Mouse (Mus musculus) right cerebral cortex, postnatal 4 days (tissue): ENCODE measurements around the gene Nectin2.
"Not testable (repeated sequence)": the region's sequence is repeated elsewhere in the genome, so short reads cannot be mapped to it uniquely, and the experiment has no call there.

ENCODE experiments used
- DNase-seq: peaks from one replicate; pipeline ENCODE4 v3.0.0-alpha.2; 2022

The Nectin2 gene

DNA sequence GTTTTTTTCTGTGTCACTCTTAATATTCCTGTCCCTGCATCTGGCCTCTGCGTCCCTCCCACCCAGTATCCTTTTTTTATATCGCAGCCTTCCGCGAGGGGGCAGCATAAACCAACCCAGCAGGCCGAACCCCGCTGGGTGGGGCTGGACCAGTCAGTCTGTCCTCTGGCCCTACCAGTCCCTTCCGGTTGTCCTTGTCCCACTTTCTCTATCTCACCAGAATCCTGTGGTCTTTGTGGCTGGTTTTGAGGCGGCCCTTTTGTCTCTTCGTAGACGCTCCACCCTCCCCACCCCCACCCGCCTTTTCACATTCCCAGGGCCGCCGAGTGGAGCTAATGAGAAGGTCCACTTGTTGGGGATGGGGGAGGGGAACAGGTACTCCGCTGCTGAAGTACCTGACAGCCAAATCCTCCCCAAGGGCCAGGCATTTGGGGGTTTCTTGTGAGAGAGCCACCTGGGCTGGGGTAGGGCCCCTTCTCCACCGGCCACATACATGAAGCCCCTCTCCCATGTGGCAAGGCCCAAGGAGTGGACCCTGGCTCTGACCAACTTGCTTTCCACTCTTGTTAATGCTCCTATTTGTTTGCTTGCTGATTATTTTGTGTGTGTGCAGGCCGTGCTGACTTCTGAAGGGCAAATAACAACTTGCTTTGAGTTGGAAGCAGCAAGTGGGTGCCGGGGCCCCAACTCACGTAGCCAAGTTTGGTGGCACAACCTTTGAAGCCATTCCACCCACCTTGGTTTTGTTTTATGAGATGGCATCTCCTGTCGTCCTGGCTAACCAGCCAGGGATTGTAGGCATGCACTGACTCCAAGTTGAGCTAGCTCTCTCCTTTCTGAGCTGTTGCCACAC, at the start of gene Nectin2:
Gene Nectin2, minus strand, starts transcription at position 267 of the 853 bp plus-strand sequence.
- peak; percentile 85 for DNase-seq

DNA sequence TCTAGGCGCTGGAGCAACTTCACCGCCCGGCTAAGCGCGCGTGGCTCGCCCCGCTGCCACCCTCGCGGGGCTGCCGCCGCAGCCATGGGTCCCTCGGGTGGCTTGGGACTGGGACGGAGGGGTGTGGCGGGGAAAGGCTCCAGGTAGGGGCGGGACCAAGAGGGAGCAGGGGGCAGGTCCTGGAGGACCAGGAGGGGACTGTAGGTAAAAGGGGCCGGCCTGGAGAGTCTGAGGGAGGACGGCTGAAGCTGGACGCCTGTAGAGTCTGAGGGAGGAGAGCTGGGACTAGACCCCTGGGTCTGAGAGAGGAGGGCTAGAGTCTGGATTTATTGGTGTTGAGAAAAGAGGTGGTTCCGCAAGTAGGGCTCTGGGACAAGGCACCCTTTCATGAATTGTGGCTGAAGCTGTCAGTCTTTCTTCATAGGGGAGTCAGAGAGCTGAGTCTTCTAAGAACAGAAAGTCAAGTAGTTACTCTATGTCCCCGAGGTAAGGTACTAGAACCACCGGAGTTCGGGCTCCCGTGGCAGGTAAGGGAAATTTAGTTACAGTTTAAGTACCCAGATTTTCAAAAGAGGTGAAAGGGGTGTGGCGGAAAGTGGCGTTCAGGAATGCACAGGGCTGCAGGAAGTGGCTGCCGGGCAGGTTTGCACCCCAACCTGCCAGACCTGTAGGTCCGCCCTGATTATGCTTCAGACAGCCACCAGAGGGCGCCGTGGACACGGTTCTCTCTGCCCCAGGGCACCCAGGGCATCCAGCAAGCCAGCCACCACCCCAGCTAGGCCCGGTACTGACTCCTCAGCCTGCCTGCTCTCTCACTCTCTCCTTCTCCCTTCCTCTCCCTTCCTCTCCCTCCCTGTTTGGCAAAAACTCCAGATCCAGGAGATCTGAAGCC, 46.7 kb upstream of the Nectin2 start, which contains the start of gene Cblc:
Gene Cblc, minus strand, starts transcription at position 113 of the 892 bp plus-strand sequence.
- DNase-seq = peak; percentile 66

DNA sequence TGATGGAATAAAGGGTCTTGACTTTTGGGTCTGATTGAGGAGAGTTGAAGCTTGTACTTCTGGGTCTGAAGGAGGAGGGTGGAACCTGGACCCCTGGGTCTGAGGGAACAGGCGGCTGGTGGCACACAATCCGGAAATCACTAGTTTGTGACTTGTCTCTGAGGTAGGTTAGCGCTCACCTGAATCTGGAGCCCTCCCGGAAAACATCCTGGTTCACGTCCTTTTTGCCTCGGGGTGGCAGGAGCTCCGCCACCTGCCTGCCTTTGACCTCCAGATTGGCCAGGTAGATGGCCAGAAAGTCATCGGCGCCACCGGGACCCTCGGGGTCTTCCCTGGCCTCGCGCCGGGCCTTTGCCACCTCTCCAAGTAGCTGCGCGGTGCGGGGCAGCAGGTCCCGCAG, 46.0 kb upstream of the Nectin2 start:
- DNase-seq = no peak

DNA sequence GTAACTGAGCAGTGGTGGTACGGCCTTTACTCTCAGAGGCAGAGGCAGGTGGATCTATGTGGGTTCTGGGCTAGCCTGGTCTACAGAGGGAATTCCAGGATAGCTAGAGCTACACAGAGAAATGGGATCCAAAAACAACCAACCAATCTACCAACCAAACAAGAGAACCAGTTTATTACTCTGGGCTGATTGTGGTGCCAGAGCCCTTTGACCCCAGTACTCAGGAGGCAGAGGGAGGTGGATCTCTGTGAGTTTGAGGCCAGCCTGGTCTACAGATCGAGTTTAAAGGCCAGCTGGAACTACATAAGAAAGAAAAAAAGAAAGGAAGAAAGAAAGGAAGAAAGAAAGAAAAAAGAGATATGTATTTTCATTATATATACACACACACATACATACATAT, 45.0 kb upstream of the Nectin2 start:
- no peak for DNase-seq

- no peak for DNase-seq
Measured at GRCm38 (mm10) chr7:19792701-19793630, 42.7 kb upstream of the Nectin2 start.

DNA sequence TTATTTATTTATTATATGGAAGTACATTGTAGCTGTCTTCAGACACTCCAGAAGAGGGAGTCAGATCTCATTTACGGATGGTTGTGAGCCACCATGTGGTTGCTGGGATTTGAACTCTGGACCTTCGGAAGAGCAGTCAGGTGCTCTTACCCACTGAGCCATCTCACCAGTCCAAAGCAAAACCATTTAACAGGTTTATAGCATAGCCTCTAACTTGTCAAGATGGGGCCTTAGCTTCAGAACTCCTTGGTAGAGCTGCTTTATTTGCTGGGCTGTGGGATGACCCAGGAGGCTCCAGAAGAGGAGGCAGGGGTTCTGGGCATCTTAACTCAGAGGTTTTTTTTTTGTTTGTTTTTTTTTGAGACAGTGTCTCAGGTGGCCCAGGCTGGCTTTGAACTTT, 41.2 kb upstream of the Nectin2 start:
- DNase-seq = not testable (repeated sequence)

DNA sequence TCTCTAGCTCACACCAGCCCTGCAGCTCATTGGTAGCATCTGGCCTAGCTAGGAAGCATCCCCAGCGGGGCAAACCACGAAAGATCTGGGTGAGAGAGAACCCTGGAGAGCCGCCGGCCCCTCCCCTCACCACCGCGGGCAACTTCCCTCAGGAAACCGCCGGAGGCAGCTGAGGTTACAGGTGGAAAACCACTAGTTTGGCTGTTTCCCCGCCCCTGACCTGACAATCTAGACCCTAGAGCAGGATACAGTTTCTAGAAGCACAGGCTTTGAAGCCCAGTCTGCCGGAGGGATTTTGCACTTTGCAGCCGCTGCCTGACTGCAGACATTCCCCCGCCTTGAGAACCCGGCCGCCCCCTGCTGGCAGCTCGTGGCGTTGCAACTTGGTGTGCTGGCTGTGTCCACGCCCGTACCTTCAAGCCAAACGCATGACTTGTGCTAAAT, 39.6 kb upstream of the Nectin2 start:
- DNase-seq = peak; percentile 99

DNA sequence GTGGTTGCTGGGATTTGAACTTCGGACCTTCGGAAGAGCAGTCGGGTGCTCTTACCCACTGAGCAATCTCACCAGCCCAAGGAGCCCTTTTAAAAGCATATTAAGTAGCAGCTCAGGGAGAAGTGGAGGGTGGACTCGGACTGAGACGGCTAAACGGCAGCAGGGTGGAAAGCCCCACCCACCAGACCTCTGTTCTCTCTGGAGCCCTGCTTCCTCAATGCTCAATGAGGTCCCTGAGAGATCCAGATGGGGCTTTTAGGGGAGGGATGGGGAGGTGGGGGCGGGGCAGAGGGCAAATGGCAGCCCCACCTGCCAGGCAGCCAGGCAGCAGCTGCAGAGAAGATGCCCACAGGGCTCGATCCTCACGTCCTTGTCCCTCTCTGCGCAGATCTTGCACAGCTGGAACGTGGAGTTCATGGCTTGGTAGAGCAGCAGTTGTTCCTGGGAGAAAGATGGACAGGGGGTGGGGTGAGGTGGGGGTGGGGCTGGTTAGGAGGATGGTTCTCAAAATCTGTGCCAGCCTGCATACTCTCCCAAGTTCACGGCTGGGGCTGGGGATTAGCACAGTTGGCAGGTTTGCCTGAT, 35.7 kb upstream of the Nectin2 start:
- DNase-seq = no peak

DNA sequence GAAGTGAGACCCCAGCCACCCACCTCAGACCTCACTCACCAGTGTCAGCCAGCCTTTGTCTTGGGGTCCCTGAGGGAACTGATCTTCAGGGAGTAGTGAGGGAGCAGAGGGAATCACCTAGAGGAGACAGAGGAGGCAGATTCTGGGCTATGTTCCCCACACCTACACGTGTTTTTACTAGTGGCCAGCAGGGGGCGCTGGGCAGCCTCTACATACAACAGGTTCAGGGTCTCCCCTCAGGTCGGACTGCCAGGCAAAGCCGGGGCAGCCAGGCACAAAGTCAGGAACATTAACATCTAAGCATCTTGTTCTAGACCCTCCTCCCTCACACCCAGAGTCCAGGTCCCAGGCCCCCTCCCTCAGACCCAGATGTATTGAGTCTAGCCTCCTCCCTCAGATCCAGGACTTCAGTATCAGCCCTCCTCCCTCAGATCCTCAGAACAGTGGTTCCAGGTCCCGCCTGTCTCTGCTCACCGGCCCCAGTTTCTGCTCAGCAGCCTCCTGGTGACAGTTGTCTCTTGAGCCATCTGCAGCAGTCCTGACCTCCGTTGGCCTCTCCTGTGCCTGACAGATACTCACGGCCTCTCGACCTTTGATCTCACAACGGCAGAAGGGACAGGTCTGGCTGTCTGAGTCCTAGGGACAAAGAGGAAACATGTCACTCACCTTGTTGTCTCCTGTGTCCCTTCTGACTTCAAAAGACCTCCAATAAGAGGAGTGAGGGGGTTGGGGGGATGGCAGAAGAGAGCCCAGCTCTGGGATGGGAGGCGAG, 34.7 kb upstream of the Nectin2 start:
- no peak for DNase-seq

DNA sequence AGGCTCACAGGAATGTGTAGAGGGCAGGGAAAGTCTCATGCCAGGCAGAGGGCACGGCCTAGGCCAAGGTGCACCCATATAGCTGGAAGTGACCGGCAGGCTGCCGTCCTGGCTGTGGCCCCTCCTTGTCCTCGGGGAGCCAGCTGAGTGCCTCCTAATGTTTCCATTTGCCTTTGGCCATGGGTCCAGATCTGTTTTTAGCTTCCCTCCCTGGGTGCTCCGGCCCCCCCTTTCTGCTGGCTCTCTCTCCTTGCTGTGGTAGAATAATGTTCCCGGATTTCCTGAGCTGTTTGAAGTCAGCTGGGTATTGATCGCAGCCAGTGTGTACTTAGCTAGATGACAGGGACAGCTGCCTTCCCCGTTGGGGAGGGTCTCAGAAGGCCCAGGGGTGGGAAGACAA, 33.3 kb upstream of the Nectin2 start:
- no peak for DNase-seq

DNA sequence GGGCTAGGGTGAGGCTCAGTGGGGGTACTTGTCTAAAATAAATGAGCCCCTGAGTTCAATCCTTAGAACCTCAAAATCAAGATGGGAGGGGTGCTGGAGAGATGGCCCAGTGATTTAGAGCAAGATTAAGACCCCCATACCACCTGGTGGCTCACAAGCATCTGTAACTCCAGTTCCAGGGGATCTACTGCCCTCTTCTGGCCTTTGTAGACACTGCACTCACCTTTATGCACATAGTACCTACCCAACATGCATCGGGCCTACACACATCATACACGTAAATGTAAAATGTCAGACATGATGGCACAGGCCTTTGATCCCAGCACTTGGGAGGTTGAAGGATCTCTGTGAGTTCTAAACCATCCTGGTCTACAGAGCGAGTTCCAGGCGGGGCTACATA, 32.4 kb upstream of the Nectin2 start:
- no peak for DNase-seq

DNA sequence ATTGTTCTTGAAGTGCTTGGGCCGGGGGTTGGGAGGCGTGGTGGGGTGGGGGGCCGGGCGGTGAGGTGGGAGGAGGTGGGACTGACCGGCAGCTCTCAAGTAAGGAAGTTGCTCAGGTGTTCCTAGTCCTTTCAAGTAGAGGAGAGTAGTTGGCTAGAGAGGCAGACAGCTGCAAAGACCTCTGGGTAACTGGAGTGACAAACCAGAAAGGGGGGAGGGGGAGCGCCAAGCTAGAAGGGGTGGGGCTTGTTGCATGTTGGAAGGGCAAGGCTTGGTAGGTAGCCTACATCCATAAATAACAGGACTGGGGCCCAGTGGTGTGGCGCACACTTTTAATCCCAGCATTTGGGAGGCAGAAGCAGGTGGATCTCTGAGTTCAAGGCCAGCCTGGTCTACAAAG, 31.5 kb upstream of the Nectin2 start:
- DNase-seq = no peak

- DNase-seq = no peak
Measured at GRCm38 (mm10) chr7:19779903-19780302, 29.6 kb upstream of the Nectin2 start.

- DNase-seq = no peak
Measured at GRCm38 (mm10) chr7:19778645-19779044, 28.4 kb upstream of the Nectin2 start.

GRCm38 (mm10) chr7:19777049-19777723, 26.9 kb upstream of the Nectin2 start:
- no peak for DNase-seq

DNA sequence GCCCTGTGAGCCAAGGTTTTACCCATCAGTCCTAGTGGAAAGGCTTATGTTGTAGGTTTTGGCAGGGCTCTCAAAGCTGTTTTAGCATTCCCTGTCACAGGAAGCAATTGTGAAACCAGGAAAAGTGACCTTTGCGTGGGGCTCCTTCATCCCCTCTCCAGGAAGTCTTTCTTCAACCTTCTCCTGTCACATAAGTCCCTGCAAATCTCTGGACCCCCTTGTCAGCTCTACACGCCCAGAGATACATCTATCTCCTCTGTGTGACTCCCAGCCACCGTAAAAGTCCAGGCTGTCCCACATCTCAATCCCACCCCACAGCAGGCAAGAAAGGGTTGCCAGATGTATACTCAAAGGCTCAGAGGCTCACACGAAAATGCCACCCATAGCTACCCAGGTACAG, 21.4 kb upstream of the Nectin2 start:
- no peak for DNase-seq

- no peak for DNase-seq
Measured at GRCm38 (mm10) chr7:19770984-19771391, 20.7 kb upstream of the Nectin2 start, which contains the start of gene Bcam. Gene Bcam, minus strand, starts transcription at chr7:19771016.

DNA sequence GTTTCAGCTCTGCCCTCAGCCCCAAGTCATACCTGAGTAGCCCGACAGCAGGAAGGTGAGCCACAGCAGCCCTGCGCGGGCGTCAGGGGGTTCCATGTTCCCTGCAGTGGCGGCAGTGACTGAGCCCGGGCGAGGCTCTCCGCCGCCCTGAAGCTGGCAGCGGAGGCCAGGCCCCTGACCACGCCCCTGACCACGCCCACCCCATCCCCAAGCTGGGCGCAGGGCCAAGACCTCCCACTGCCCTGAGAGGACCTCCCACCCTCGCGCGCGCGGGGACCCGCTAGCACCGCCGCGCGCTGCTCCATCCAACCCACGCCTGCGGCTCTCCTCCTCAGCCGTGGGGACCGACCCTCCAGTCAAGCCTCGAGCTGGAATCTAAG, 20.1 kb upstream of the Nectin2 start:
- peak; percentile 72 for DNase-seq

DNA sequence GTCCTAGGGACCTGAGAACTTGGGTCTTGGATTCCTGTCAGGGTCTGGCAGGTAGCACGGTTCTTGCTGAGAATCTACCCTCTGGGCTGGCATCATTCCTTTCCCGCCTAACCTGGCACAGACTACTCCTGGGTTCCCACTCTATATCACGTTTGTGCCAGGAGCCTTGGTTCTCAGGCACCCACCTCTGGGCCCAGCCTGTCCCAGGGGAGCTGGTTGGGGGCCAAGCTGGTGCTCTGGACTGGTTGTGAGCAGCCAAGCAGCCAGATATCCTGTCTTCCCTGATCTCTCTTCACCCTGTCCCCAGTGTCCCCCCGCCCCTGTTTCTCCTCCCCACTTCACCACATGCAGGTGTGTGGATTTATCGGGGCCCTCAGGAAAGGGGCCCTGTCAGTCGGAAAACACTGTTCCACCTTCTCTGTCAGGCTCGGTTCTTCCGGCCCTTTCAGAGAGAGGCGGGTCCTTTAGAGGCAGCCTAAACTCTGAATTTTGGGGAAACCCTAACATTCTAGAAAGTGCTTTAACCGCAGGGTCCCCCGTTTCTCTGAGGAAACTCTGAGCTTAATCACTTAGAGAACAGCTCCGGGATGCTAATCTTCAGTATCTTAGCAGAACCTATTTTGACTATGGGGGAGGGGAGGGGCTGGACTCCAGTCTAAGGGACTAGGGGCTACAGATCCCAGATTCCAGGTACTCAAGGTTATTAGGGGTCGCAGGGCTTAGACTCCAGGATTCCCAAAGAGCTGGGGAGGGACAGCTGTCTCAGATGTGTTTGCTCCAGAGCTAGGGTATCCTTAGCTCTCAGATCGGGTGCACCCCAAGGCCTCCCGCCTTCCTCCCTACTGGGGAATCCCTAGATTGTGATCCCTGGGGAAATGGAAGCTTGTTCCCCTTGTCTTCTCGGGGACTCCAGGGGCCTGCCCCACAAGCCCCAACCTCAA, 19.4 kb upstream of the Nectin2 start:
- no peak for DNase-seq

GRCm38 (mm10) chr7:19769001-19769400, 18.7 kb upstream of the Nectin2 start:
- DNase-seq = no peak
